Mouse (Mus musculus) hindbrain, embryonic 10.5 days (tissue): ENCODE measurements around the gene Ppp1r37. TPM values are rescaled to one million over a fixed set of nuclear protein-coding genes. Genes with fewer than 3 reads are reported as not detected.

Experiments
- DNase-seq: peaks from one replicate; pipeline ENCODE4 v3.0.0-alpha.2; 2017; ENCODE audit warnings: low spot score
- H3K27ac ChIP-seq: fragments of 300-500 bp; sonication (generic); 2 replicates; pipeline ENCODE4 v1.5.1; 2016; ENCODE audit warnings: mild to moderate bottlenecking, moderate library complexity
- H3K27me3 ChIP-seq: fragments of 300-500 bp; sonication (generic); 2 replicates; pipeline ENCODE4 v1.6.1; 2016; ENCODE audit warnings: mild to moderate bottlenecking; ENCODE audit not compliant: poor library complexity, insufficient read depth, severe bottlenecking
- H3K36me3 ChIP-seq: fragments of 300-500 bp; sonication (generic); 2 replicates; pipeline ENCODE4 v1.6.1; 2016; ENCODE audit warnings: mild to moderate bottlenecking, moderate library complexity
- H3K4me1 ChIP-seq: fragments of 300-500 bp; sonication (generic); replicated peaks from 2 replicates; pipeline ENCODE4 v1.6.1; 2016; ENCODE audit warnings: mild to moderate bottlenecking
- H3K4me3 ChIP-seq: fragments of 300-500 bp; sonication (generic); 2 replicates; pipeline ENCODE4 v1.5.1; 2016; ENCODE audit warnings: mild to moderate bottlenecking, moderate library complexity
- H3K9me3 ChIP-seq: fragments of 300-500 bp; sonication (generic); 2 replicates; pipeline ENCODE4 v1.6.1; 2016; ENCODE audit warnings: mild to moderate bottlenecking, moderate library complexity
- WGBS: fragments of 180-500 bp; shearing (Covaris S2); methylation state at CpG from one replicate; pipeline ENCODE4 v1.1.7; 2016; 5-methylcytosine and 5-hydroxymethylcytosine counted together
- polyA plus RNA-seq: library from polyadenylated mRNA; unstranded; fragments of >200 nt; fragmentation: Nextera tagmentation; extraction: Ambion mirVana; gene quantifications from 2 replicates; pipeline ENCODE4 v1.2.1, GENCODE M21; 2016

Ppp1r37 gene
- polyA plus RNA-seq, 1 experiment from 2014 or later, result 30.4 TPM

DNA sequence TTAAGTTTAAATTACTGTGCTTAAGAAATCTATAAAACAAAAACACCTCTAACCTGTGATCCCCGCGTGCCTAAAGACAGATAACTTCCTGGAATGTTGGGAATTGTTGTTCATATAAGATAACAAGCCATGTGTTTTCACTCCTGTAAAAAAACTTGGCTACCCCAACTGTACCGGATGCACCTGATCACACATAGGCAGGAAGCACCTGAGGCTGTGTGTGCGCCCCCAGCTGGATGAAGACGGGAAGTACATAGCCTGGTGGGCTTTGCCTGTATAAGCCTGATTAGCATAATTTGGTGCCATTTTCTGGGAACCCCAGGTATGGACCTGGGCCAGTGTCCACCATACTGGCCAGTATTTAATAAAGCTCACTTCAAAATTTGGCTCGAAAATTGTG, 19.3 kb downstream of the Ppp1r37 start:
- Histone ChIP-seq H3K27me3 (no peaks in the 10 kb centered on the region), H3K36me3 (0 out of 2 replicates have a peak, but pooled peaks cover 3% of the 10 kb centered on the region), H3K9me3 (no peaks in the 10 kb centered on the region), H3K4me3 (no peak overlapping the region), H3K4me1 (peaks cover 26% of the 10 kb centered on the region), H3K27ac (no peak overlapping the region)
- DNase-seq, result no peak
- 59% methylated on average over 6 of the region's 6 CpGs for WGBS

DNA sequence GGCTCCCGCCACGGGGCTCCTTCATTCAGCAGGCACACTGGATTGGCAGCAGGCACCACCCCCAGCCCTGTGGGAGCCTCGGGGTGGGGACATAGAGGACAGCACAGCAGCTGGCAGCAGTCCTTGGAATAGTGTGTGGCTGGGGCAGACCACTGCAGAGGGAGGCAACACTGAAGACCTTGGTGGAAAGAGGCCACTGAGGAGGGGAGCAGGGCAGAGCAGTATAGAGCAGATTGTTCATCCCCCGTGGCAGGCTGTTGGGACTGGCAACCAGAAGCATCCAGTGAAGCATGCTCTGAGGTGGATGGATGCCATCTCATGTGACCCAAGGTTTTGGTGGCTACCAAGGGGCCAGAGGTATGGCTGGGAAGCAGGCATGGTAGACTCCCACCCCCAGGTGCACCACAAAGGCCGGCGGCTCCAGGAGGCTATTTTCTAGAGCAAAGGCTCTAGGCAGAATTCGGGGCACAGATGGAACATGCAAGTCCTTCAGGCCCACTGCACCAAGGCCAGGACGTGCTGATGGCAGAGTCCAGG, 20.7 kb downstream of the Ppp1r37 start:
- Histone ChIP-seq H3K36me3 (no peaks in the 10 kb centered on the region), H3K4me3 (no peak overlapping the region), H3K9me3 (no peaks in the 10 kb centered on the region), H3K27me3 (no peaks in the 10 kb centered on the region), H3K4me1 (peaks cover 31% of the 10 kb centered on the region), H3K27ac (peak overlapping the region; percentile 41)
- WGBS, result 68% methylated on average over 8 of the region's 8 CpGs
- no peak for DNase-seq

GRCm38 (mm10) chr7:19541681-19542154, 21.2 kb downstream of the Ppp1r37 start:
- 84% methylated on average over 7 of the region's 7 CpGs for WGBS
- H3K27ac ChIP-seq, result no peak overlapping the region
- H3K9me3 ChIP-seq, result no peaks in the 10 kb centered on the region
- H3K4me3 ChIP-seq, result no peak overlapping the region
- H3K36me3 ChIP-seq, result no peaks in the 10 kb centered on the region
- H3K27me3 ChIP-seq, result no peaks in the 10 kb centered on the region
- H3K4me1 ChIP-seq, result peaks cover 30% of the 10 kb centered on the region
- DNase-seq, result no peak

- Histone ChIP-seq H3K27ac (0 out of 2 replicates have a peak overlapping the region, but pooled peaks have one; percentile 2), H3K9me3 (no peaks in the 10 kb centered on the region), H3K4me3 (no peak overlapping the region), H3K27me3 (no peaks in the 10 kb centered on the region), H3K36me3 (peaks cover 3% of the 10 kb centered on the region; the same call in 1 of the 2 replicates), H3K4me1 (peaks cover 27% of the 10 kb centered on the region)
- DNase-seq, result no peak
- 91% methylated on average over 2 of the region's 2 CpGs for WGBS
Observed at GRCm38 (mm10) chr7:19540771-19541566, 21.9 kb downstream of the Ppp1r37 start.

DNA sequence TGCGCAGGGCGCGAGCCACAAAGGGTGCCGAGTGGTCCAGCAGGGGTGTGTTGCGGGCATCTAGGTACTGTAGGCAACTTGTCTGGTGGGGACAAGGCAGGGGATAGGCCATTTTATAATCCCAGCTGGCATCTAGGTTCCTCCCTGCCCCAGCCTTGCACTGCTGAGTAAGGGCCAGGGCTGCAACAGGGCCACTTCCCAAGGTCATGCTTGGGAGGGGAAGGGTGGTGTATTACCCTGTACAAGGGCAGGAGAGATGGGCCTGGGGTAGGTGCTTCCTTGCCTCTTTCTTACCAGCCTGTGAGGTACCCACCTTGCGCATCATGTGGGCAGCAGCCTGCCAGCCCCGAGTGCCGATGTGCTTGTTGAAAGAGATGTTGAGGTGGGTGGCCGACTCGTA, 28.2 kb downstream of the Ppp1r37 start:
- no peak overlapping the region for H3K4me3 ChIP-seq
- H3K27me3 ChIP-seq, result no peaks in the 10 kb centered on the region
- WGBS, result 94% methylated on average over 10 of the region's 10 CpGs
- H3K9me3 ChIP-seq, result no peaks in the 10 kb centered on the region
- peaks cover 15% of the 10 kb centered on the region for H3K4me1 ChIP-seq
- DNase-seq, result no peak
- H3K36me3 ChIP-seq, result peaks cover 66% of the 10 kb centered on the region
- H3K27ac ChIP-seq, result no peak overlapping the region

DNA sequence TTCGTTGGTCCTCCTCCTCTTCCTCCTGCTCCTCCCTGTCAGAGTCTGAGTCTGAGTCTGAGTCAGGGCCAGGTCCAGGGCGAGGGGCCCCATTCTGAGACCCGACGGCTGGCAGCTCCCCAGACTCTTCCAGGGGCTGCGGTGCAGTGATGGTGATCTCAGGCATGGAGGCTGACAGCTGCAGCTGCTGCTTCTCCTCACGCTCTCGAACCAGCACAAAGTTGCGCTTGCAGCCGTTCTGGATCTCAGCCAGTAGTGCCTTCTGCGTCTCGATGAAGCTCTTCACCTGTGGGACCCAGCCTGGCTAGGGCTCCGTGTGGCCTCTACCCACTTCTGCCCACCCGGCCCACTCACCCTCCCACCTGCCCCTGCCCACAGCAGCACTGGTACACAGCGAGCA, 30.6 kb downstream of the Ppp1r37 start:
- H3K4me3 ChIP-seq, result no peak overlapping the region

DNA sequence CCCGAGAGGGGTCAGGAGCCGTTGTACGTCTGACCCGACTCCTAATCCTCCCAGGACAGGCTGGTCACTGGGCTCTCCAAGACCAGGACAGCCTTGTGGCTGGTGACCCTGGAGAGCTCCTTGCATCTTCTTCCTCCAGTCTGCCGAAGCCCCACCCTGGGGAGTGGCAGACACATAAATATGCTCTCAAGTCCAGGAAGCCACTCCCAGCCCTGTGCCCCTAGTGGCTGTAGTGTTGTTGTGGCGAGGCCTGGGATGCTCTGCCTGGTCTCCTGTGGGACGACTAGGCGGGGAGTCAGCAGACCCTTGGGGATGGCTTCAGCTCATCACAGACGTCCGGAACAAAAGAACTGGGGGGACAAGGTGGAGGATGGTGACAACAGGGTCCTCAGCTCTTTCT, 31.8 kb downstream of the Ppp1r37 start:
- 78% methylated on average over 10 of the region's 10 CpGs for WGBS
- Histone ChIP-seq H3K36me3 (peaks cover 79% of the 10 kb centered on the region), H3K4me3 (no peak overlapping the region), H3K9me3 (no peaks in the 10 kb centered on the region), H3K27me3 (peaks cover 1% of the 10 kb centered on the region; the same call in 1 of the 2 replicates), H3K27ac (no peak overlapping the region), H3K4me1 (0 out of 2 replicates have a peak, but pooled peaks cover 8% of the 10 kb centered on the region)
- no peak for DNase-seq

More for the DNA sequence above, 30.6 kb downstream of the Ppp1r37 start:
- no peak for DNase-seq
- WGBS, result 95% methylated on average over 14 of the region's 14 CpGs
- no peak overlapping the region for H3K27ac ChIP-seq
- H3K27me3 ChIP-seq, result no peaks in the 10 kb centered on the region
- H3K9me3 ChIP-seq, result no peaks in the 10 kb centered on the region
- peaks cover 81% of the 10 kb centered on the region for H3K36me3 ChIP-seq
- 0 out of 2 replicates have a peak, but pooled peaks cover 10% of the 10 kb centered on the region for H3K4me1 ChIP-seq

GRCm38 (mm10) chr7:19525105-19525481, 37.8 kb downstream of the Ppp1r37 start:
- H3K9me3 ChIP-seq, result no peaks in the 10 kb centered on the region
- WGBS, result 56% methylated on average over 2 of the region's 2 CpGs
- no peak overlapping the region for H3K27ac ChIP-seq
- H3K27me3 ChIP-seq, result peaks cover 59% of the 10 kb centered on the region
- H3K4me3 ChIP-seq, result peak overlapping the region; percentile 51; the same call in 1 of the 2 replicates
- DNase-seq, result no peak
- H3K4me1 ChIP-seq, result peaks cover 25% of the 10 kb centered on the region
- H3K36me3 ChIP-seq, result peaks cover 19% of the 10 kb centered on the region

GRCm38 (mm10) chr7:19524420-19525104, 38.3 kb downstream of the Ppp1r37 start:
- 14% methylated on average over 24 of the region's 24 CpGs for WGBS
- DNase-seq, result no peak

GRCm38 (mm10) chr7:19523757-19524419, 39.0 kb downstream of the Ppp1r37 start:
- 2% methylated on average over 64 of the region's 64 CpGs for WGBS
- Histone ChIP-seq H3K36me3 (peaks cover 7% of the 10 kb centered on the region), H3K27ac (peak overlapping the region; percentile 66; the same call in 1 of the 2 replicates), H3K9me3 (no peaks in the 10 kb centered on the region), H3K4me1 (peaks cover 33% of the 10 kb centered on the region), H3K27me3 (peaks cover 71% of the 10 kb centered on the region), H3K4me3 (peak overlapping the region; percentile 51)
- peak; percentile 79 for DNase-seq

More at GRCm38 (mm10) chr7:19524420-19525104, 38.3 kb downstream of the Ppp1r37 start:
- Histone ChIP-seq H3K4me3 (peak overlapping the region; percentile 51), H3K4me1 (peaks cover 31% of the 10 kb centered on the region), H3K27ac (peak overlapping the region; percentile 66; the same call in 1 of the 2 replicates), H3K9me3 (no peaks in the 10 kb centered on the region), H3K27me3 (peaks cover 65% of the 10 kb centered on the region), H3K36me3 (peaks cover 14% of the 10 kb centered on the region)

- peaks cover 33% of the 10 kb centered on the region for H3K4me1 ChIP-seq
- no peak overlapping the region for H3K27ac ChIP-seq
- no peaks in the 10 kb centered on the region for H3K9me3 ChIP-seq
- DNase-seq, result no peak
- WGBS, result 15% methylated on average over 72 of the region's 72 CpGs
- peaks cover under 1% of the 10 kb centered on the region; the same call in 1 of the 2 replicates for H3K36me3 ChIP-seq
- peak overlapping the region; percentile 51 for H3K4me3 ChIP-seq
- H3K27me3 ChIP-seq, result peaks cover 78% of the 10 kb centered on the region
Observed at GRCm38 (mm10) chr7:19523017-19523756, 39.7 kb downstream of the Ppp1r37 start.

DNA sequence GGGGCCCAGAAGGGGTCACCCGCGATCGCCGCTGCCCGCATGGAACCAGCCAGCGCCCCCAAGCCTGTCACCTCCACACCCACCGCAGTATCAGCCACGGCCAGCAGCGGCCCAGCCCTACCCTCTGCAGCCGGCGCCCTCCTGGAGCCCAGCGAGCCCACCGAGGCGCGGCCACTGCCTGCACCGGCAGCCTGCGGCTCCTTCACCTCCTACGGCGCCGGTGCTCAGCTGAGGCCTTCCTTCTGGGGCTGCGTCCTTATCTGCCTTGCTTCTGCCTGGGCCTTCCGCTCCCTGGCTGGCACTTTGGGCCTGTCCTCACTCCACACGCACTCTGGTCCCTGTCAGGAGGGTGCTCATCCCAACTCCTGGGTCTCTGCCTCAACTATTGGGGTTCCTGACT, 42.8 kb downstream of the Ppp1r37 start:
- no peak for DNase-seq
- peaks cover 48% of the 10 kb centered on the region for H3K4me1 ChIP-seq
- H3K36me3 ChIP-seq, result no peaks in the 10 kb centered on the region
- WGBS, result 3% methylated on average over 23 of the region's 23 CpGs
- H3K9me3 ChIP-seq, result no peaks in the 10 kb centered on the region
- H3K27me3 ChIP-seq, result peaks cover 96% of the 10 kb centered on the region
- H3K27ac ChIP-seq, result peak overlapping the region; percentile 59
- H3K4me3 ChIP-seq, result peak overlapping the region; percentile 45
